Mouse (Mus musculus) regulatory T cell (primary cell): ENCODE measurements around the gene Hist1h2ae.
"Not testable (repeated sequence)": the region's sequence is repeated elsewhere in the genome, so short reads cannot be mapped to it uniquely, and the experiment has no call there.

Experiments used
- in situ Hi-C: fragments of 300-600 bp; cut with MboI, MseI; formaldehyde crosslinking; loops from one replicate; pipeline ENCODE4 v1.15.1; 2025; ENCODE audit warnings: high pct_unique_total_duplicates

Gene Hist1h2ae

DNA sequence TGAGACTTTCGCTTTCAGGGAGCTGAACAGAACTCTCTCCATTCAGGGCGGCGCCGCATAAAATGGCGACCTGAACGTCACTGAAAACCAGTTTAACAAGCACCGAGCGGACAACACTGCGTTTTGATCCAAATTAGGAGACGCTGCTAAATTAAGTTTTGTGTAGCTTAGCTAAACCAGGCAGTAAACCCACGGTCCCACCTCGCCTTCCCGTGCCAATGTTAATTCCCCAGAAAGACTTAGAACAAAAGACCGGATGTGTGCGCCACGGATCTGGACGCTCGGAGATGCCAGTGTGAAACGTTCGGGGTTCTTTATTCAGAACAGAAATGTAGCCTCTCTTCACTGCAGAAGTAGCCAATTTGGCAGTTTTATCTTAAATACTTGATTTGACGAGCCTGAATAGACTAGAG lies 14.0 kb upstream of the Hist1h2ae start:
- in situ Hi-C loops = loop anchor here (10.0 kb wide), 1 partner anchor 50 kb away; the partner anchor contains the start of genes Hist1h2af, Hist1h3g and Hist1h4h

GRCm38 (mm10) chr13:23584331-23584730 lies 13.3 kb upstream of the Hist1h2ae start:
- in situ Hi-C loops = loop anchor here (5.0 to 10.0 kb wide), 2 partner anchors 50 to 163 kb away; partner anchors contain the start of genes Hist1h2af, Hist1h2bb, Hist1h3c and Hist1h3g

DNA sequence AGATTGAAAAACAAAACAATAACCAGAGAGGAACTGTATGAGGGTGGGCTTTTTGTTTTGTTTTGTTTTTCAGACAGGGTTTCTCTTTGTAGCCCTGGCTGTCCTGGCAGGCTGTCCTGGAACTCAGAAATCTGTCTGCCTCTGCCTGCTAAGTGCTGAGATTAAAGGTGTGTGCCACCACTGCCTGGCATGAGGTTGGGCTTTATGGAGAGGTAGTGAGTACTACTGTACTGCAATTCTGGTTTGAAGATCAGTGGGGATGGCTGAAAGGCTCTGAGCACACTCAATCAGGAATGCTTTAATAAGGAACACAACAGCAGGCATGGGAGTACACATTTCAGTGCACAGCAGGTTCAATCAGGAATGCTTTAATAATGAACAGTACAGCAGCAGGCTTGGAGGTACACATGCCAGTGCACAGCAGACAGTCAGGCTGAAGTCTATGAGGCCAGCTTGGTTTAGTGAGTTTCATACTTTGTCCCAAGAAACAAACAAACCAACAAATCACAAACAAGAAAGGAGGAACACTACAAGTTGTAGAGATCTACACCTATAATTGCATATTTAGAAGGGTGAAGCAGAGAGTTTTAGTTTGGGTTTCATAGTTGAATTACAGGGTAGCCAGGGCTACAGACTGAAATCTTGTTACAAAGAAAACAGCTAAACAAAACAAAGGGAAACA lies 12.5 kb upstream of the Hist1h2ae start:
- in situ Hi-C loops = loop anchor here (5.0 to 10.0 kb wide), 2 partner anchors 49 to 164 kb away; partner anchors contain the start of genes Hist1h2af, Hist1h2bb, Hist1h3c and Hist1h3g

DNA sequence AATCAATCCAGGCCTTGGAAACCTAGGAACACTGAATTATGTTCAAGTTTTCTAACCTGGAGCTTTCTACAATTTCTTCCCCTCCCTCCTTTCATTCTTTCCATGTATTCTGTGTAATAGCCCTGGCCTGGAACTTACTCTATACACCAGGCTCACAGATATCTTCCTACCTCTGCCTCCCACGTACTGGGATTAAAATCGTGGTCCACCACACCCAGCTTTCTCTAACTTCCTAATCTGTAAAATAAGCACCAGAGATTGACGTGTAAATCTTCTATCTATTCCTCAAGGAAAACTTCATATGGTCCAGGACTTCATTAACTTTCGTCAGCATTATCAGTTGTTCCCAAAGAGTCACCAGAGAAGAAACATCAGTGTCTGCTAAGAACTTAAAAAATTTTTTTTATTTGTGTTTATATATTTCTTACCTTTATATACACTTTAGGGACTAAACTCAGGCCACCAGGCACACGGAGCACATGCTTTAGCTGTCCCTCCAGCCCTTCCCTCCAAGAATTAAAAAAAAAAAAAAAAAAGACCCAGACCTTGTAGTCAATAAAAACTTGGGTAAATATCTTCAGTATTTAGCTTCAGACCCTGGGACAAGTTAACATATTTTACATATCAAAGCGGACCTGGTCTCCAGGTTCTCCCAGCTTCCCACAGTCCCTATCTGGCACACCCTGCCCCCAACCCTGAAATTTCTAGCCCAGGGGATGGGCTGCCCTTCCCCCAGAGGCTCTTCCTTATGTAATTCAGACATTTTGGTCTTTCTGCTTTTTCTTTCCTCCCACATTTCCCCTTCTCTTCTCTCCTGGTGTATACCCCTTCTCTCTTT lies 11.4 kb upstream of the Hist1h2ae start:
- in situ Hi-C loops = loop anchor here (5.0 to 10.0 kb wide), 2 partner anchors 48 to 165 kb away; partner anchors contain the start of genes Hist1h2af, Hist1h2bb, Hist1h3c and Hist1h3g

DNA sequence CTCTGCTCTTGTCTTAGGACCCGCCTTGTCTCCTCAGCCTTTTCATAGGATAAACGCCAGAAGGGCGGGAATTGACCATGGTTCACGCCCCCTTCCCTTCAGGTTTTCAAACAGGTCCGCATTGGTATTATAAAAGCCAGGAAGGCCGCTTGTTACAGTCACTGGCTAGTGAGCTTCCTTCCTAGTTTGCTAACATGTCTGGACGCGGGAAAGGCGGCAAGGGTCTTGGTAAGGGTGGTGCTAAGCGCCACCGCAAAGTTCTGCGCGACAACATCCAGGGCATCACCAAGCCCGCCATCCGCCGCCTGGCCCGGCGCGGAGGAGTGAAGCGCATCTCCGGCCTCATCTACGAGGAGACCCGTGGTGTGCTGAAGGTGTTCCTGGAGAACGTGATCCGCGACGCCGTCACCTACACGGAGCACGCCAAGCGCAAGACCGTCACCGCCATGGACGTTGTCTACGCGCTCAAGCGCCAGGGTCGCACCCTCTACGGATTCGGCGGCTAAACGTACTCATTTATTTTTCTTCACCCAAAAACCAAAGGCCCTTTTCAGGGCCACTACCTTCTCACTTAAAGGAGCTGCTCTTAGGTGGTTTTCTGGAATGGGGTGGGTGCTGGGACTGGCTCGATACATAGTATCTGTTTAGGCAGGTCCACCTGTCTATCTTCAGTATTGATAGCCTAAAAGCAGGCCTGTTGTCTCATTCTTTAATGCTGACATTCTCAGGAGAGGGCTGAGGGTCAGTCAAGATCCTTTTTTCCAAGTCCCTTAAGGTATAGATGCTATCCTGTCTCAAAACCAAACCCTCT lies 10.6 kb upstream of the Hist1h2ae start, which contains the start of gene Hist1h4d:
Gene Hist1h4d (plus strand): TSS at position 191 of the 811 bp plus-strand sequence.
- in situ Hi-C loops = loop anchor here (5.0 to 10.0 kb wide), 2 partner anchors 47 to 166 kb away; partner anchors contain the start of genes Hist1h2af, Hist1h2bb, Hist1h3c and Hist1h3g

DNA sequence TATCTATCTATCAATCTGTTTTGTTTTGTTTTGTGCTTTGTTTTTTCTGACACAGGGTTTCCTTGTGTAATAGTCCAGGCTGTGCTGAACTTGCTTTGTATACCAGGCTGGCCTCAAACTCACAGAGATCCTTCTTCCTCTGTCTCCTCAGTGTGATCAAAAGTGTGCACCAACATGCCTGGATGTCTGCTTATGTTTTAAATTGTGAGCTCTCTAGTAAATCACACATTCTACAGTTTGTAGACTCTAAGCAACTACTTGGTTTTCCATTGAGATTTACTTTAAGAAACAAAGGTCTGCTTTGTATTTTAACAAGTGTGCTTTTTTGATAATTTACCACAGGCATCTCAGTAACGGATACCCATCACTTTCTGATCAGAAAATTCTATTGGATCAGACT lies 6.8 kb upstream of the Hist1h2ae start:
- in situ Hi-C loops = no loop called here

DNA sequence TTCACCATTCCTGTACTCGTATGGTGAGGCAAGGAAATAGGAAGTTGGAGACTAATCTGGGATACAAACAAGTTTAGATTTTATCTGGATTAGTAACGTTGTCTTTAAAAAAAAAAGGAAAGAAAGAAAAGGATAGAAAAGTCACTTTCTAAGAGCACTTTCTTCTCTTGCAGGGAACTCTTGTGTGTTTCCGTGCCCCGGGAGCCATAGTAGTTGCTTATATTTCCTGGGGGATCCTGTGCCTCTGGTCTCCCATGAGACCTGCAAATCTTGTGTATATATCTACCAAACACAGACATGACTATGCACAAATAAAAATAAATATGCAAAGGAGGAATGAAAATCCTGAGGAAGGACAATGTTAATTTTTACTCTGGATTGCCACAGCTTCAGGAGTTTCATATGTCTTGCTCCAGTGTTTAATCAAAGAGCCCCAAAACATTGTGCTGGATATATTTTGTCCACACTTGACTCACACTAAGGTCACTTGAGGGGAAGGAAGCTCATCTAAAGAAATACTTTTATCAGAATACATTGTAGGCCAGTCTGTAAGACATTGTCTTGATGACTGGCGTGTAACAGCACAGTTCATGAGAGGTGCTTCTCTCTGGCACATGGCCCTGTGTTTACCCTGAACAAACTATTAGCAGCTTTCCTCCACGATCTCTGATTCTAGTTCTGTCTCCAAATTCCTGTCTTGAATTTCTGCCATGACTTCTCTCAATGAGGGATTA lies 6.1 kb upstream of the Hist1h2ae start:
- in situ Hi-C loops = no loop called here

GRCm38 (mm10) chr13:23576351-23576881 lies 5.4 kb upstream of the Hist1h2ae start:
- in situ Hi-C loops = no loop called here

DNA sequence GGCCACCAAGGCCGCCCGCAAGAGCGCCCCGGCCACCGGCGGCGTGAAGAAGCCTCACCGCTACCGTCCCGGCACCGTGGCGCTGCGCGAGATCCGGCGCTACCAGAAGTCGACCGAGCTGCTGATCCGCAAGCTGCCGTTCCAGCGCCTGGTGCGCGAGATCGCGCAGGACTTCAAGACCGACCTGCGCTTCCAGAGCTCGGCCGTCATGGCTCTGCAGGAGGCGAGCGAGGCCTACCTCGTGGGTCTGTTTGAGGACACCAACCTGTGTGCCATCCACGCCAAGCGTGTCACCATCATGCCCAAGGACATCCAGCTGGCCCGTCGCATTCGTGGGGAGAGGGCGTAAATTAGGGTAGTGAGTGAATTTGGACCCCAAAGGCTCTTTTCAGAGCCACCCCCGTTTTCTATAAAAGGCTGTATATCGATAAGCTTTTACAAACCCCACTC lies 4.9 kb upstream of the Hist1h2ae start:
- in situ Hi-C loops = not testable (repeated sequence)

DNA sequence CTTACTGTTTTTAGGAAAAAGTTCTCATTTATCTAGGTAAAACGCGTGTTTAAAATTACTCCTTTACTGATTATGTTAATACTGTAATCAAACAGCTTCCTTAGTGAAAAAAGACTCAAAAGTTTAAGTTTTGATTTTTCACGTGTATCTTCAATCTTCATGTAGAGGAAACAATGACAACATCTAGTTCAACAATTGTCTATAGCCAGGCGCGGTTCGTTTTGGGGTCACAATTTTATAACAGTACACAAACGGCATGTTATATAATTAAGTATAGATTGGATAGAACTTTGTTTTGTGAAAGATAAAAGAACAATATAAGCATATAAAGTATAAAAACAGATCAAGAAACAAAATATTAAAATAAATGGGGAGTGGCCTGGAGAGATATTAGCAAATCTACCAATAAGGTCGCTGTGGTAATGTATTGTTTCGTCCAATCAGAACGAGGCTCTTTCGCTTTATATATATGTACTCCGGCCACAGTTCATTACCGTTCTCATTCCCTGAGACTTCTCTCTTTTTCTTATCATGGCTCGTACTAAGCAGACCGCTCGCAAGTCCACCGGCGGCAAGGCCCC lies 4.3 kb upstream of the Hist1h2ae start, which contains the start of gene Hist1h3d:
Gene Hist1h3d (plus strand): TSS at position 493 of the 581 bp plus-strand sequence.
- in situ Hi-C loops = no loop called here

GRCm38 (mm10) chr13:23574546-23575170 lies 3.6 kb upstream of the Hist1h2ae start:
- in situ Hi-C loops = loop anchor here (5.0 to 25.0 kb wide), 4 partner anchors 108 to 1852 kb away; partner anchors contain the start of genes Hist1h2ac, Hist1h2ao, Hist1h2bc and Hist1h2bm

DNA sequence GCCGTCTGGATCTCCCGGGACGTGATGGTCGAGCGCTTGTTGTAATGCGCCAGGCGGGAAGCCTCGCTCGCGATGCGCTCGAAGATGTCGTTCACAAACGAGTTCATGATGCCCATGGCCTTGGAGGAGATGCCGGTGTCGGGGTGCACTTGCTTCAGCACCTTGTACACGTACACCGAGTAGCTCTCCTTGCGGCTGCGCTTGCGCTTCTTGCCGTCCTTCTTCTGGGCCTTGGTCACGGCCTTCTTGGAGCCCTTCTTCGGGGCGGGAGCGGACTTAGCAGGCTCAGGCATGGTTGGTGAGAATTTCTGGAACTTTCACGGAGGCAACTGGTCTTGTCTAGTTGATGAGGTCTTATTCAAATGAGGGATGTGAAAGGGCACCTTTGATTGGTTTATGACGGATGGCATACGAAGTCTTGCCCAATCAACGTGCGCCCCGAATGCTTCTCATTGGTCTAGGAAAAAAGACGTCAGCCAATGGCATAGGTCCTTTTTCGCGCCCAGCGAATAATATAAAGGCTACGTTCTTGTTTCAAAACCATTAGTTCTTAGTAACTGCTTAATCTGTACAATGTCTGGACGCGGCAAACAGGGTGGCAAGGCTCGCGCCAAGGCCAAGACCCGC lies 3.0 kb upstream of the Hist1h2ae start, which contains the start of the genes Hist1h2bf and Hist1h2ad:
Gene Hist1h2bf (minus strand): TSS at position 299 of the 627 bp plus-strand sequence.
Gene Hist1h2ad (plus strand): TSS at position 484 of the 627 bp plus-strand sequence.
- in situ Hi-C loops = loop anchor here (5.0 to 25.0 kb wide), 4 partner anchors 108 to 1852 kb away; partner anchors contain the start of genes Hist1h2ac, Hist1h2ao, Hist1h2bc and Hist1h2bm

DNA sequence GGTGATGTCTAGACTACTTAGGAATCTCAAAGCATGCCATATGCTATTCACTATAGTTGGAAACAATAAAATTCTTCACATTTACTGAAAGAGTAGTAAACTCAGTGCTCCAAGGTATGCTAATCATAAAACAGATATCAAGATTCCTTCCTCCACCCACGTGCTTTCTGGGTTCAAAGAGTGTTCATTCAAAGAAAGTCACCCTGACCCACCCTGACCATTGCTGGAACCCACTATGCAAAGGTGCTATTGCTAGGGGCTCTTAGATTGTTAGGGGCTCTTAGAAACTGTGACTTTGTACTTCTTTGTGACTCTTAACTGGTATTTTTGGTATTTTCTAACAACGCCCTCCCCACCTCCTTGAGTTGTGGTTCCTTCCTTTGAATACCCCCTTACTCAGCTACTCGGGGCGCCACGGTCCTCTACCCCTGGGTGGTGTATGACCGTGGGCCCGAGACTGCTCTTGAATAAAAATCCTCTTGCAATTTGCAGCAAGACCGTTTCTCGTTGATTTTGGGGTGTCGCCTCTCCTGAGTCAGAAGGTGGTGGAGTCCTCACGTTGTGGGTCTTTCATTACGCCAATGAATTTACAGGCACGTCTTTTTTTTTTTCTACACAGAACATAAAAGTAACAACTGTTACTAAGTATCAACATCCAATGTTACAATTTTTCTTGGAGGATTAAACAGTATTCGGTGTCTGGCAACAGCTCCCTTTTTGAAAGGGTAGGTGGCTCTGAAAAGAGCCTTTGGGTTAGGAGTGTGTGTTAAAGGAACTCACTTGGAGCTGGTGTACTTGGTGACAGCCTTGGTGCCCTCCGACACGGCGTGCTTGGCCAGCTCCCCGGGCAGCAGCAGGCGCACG lies 2.2 kb upstream of the Hist1h2ae start:
- in situ Hi-C loops = loop anchor here (5.0 to 25.0 kb wide), 4 partner anchors 109 to 1851 kb away; partner anchors contain the start of genes Hist1h2ac, Hist1h2ao, Hist1h2bc and Hist1h2bm

DNA sequence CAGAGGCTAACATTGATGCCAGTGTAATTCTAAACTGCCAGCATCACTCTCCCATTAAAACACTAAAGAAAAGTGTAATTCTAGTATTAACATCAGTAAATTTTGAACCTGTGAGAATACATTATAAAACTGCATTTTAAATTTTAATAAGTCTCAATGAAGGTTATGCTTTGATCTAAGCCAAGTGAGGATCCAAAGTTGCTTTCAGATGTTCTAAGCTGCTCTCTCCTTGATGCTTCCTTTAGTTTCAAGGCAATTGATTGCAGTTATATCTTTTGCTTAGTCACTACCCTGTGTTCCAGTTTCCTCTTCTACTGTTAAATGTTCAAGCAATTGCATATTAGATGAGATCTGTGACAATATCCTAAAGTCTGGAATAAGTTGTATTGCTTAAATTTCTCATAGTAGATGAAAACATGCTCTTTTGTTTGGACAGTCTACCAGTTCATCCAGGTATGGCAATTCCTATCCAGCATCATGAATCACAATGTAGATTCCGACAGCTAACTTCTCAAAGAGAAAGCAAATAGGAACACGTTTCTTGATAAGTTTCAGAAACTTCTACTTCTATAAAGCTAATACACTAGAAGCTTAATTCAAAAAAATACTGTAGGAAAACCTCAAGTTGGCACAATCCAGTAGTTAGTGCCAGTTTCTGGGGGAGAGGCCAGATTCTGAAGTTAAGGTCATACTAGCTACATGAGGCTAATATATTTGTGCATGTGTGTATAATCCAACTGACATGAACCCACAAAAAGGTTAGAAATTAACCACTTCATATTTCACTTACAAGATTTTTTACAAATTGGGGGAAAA lies 1.4 kb upstream of the Hist1h2ae start:
- in situ Hi-C loops = loop anchor here (5.0 to 25.0 kb wide), 4 partner anchors 110 to 1850 kb away; partner anchors contain the start of genes Hist1h2ac, Hist1h2ao, Hist1h2bc and Hist1h2bm

GRCm38 (mm10) chr13:23571504-23572217 lies 641 bp upstream of the Hist1h2ae start:
- in situ Hi-C loops = loop anchor here (5.0 to 25.0 kb wide), 4 partner anchors 111 to 1849 kb away; partner anchors contain the start of genes Hist1h2ac, Hist1h2ao, Hist1h2bc and Hist1h2bm
